Mouse (Mus musculus) heart, adult 10 weeks (tissue): ENCODE data around the gene Anxa8. TPM values are rescaled to one million over a fixed set of nuclear protein-coding genes. Genes with fewer than 3 reads are reported as not detected.

Experiments
- polyA plus RNA-seq: library from polyadenylated mRNA; stranded (reverse); fragments of 350-450 nt; fragmentation: Illumina TruSeq; extraction: RNeasy Lipid Tissue Mini Kit (QIAGEN cat#74804); gene quantifications from one replicate; pipeline ENCODE4 v1.2.3, GENCODE M21; 2014; ENCODE audit warnings: low read depth, low replicate concordance

Gene Anxa8
- polyA plus RNA-seq = 1.9 TPM

DNA sequence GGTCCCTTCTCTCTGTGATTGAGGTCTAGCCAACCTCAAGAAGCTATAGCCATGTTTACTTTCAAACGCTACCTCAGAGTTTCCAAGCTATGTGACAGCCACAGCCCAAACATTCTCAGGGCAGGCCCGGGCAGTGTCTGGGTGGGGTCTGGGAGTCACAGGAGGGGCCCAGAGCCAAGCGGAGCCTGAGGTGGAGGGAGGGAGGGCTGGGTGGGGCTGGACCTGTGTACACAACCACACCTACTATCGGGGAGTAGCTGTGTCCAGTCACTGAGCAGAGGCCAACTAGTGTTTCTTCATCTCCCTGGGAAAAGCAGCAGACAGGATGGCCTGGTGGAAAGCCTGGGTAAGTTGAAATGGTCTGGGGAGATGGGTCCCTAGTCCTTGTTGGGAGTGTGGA is at the start of gene Anxa8:
Gene Anxa8, plus strand, starts transcription at position 251 of the 400 bp plus-strand sequence.

DNA sequence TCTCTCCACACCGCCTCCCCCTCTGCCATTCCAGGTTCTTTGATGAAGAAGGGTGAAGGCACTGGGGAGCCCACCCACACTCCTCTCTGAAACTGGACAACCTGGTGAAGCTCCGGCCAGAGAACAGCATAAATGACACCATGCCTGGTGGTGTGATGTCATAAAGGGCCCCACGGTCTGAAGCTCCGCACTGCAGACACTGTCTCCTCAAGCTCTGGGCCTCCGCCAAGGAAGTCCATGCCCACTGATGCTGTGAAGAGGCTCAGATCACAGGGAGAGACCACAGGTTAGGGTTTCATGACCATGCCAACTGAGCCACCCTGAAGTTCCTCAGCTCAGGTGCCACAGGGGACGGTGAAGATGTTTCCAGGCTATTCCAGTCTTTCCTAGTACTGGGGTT is 33.3 kb upstream of the Anxa8 start, which contains the start of gene Antxrl:
Gene Antxrl, plus strand, starts transcription at position 192 of the 400 bp plus-strand sequence.

DNA sequence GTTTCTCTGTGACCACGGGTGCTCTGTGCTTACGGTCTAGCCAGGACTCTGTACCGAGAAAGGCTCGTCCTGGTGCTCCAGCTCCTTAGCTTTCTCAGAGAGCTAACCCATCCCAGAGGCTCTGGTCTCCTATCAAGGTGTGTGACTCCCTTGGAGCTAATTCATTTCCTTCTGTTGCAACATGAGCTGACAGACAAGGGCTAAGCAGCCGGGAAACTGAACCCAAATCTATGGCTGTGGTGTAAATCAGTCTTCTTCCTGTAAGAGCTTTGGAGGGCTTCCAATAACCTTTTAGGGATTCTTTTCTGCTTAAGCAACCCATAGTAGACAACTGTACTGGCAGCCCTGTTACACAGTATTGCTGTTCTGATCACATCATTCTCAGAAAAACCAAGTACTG is 16.8 kb downstream of the Anxa8 start, which contains the start of gene A630023A22Rik:
Gene A630023A22Rik, minus strand, starts transcription at position 154 of the 400 bp plus-strand sequence.

Other genes with a start within 250 kb of the Anxa8 start
- 1.2 TPM for gene Gdf10, start 162.4 kb upstream of the Anxa8 start, polyA plus RNA-seq
- gene Gdf2, start 144.9 kb upstream of the Anxa8 start, polyA plus RNA-seq = 0.47 TPM
- gene Rbp3, start 132.0 kb upstream of the Anxa8 start, polyA plus RNA-seq = not detected
- not detected for gene Zfp488, start 107.2 kb upstream of the Anxa8 start, polyA plus RNA-seq
- gene Gm30083, start 70.8 kb upstream of the Anxa8 start, polyA plus RNA-seq = not detected
- not detected for gene Gm5460, start 69.2 kb upstream of the Anxa8 start, polyA plus RNA-seq
- gene Antxrl, start 33.3 kb upstream of the Anxa8 start, polyA plus RNA-seq = not detected
- not detected for gene A630023A22Rik, start 16.8 kb downstream of the Anxa8 start, polyA plus RNA-seq
- gene Npy4r, start 66.5 kb downstream of the Anxa8 start, polyA plus RNA-seq = 0.39 TPM
- gene Gprin2, start 115.7 kb downstream of the Anxa8 start, polyA plus RNA-seq = 0.05 TPM
- gene Syt15, start 133.6 kb downstream of the Anxa8 start, polyA plus RNA-seq = 0.63 TPM
- gene Shld2, start 224.5 kb downstream of the Anxa8 start, polyA plus RNA-seq = 7.2 TPM
- 110 TPM for gene Glud1, start 224.7 kb downstream of the Anxa8 start, polyA plus RNA-seq